Comparison of ENCODE assay signal across 10 mouse cellular contexts in the genomic region with DNA sequence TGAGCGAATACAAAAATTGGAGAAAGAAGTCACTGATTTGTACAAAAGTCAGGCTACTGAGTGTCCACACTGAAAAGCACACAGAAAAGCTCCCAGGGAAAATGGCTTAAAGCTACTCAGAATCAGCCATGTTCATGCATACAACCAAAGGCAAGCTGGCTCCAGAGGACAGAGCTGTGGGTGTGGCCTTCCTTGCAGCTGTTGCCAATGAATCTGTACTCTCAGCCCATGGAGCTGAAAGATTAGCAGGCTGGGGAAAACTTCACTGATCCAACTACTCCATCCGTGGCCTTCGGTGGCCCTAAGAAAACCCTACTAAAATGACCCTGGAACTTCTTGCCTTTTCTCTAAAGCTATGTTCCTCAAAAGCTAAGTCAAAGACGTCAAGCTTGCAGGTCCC. TPM values are rescaled to one million over a fixed set of nuclear protein-coding genes. Genes with fewer than 3 reads are reported as not detected.
A peak's percentile ranks its signal among the peaks of the same experiment; 100 is the strongest.
DNase-seq lines count a peak whose midpoint lies in the region; ATAC-seq lines count a peak whose summit lies in the region.
"Had no signal": no experiment of that assay in that cellular context is flagged by ENCODE, and none has a peak within 500 bp of the region (broad histone marks: within the 10 kb centered on the region; RNA-seq: fewer than 3 reads in every experiment).

No protein-coding gene starts in this region.

- H3K27ac ChIP-seq in liver, embryonic 11.5 days (ENCODE audit: low read depth, low read length) = no peak overlapping the region
- H3K27ac ChIP-seq in heart, embryonic 13.5 days (replicated peaks) = 0 out of 2 replicates have a peak overlapping the region, but pooled peaks have one; percentile 1
- H3K27ac ChIP-seq in midbrain, embryonic 15.5 days = no peak overlapping the region
- H3K27ac ChIP-seq in neural tube, embryonic 15.5 days (replicated peaks) = no peak overlapping the region
- H3K27ac ChIP-seq: lung, embryonic 15.5 days had no signal

- no peaks in the 10 kb centered on the region for H3K36me3 ChIP-seq in liver, embryonic 11.5 days (ENCODE audit: control insufficient read depth, insufficient read depth, low read length)
- H3K36me3 ChIP-seq in heart, embryonic 13.5 days = no peaks in the 10 kb centered on the region
- H3K36me3 ChIP-seq in midbrain, embryonic 15.5 days (replicated peaks) = no peaks in the 10 kb centered on the region
- H3K36me3 ChIP-seq in neural tube, embryonic 15.5 days = no peaks in the 10 kb centered on the region
- H3K36me3 ChIP-seq: lung, embryonic 15.5 days had no signal

- H3K9me3 ChIP-seq in liver, embryonic 11.5 days (ENCODE audit: control insufficient read depth, low read length) = no peaks in the 10 kb centered on the region
- H3K9me3 ChIP-seq in heart, embryonic 13.5 days = no peaks in the 10 kb centered on the region
- H3K9me3 ChIP-seq in midbrain, embryonic 15.5 days = no peaks in the 10 kb centered on the region
- H3K9me3 ChIP-seq in neural tube, embryonic 15.5 days (replicated peaks) = no peaks in the 10 kb centered on the region
- H3K9me3 ChIP-seq: lung, embryonic 15.5 days had no signal

- no peak overlapping the region for H3K9ac ChIP-seq in liver, embryonic 11.5 days (ENCODE audit: low read depth, low read length)
- no peak overlapping the region for H3K9ac ChIP-seq in heart, embryonic 13.5 days
- no peak overlapping the region for H3K9ac ChIP-seq in midbrain, embryonic 15.5 days
- no peak overlapping the region for H3K9ac ChIP-seq in neural tube, embryonic 15.5 days (replicated peaks)
- H3K9ac ChIP-seq: lung, embryonic 15.5 days had no signal

- no peaks in the 10 kb centered on the region; the same call in 1 of the 2 replicates for H3K27me3 ChIP-seq in liver, embryonic 11.5 days (replicated peaks; ENCODE audit: control insufficient read depth, insufficient read depth, low read length)
- H3K27me3 ChIP-seq in heart, embryonic 13.5 days (replicated peaks) = no peaks in the 10 kb centered on the region
- no peaks in the 10 kb centered on the region for H3K27me3 ChIP-seq in midbrain, embryonic 15.5 days (replicated peaks)
- H3K27me3 ChIP-seq in neural tube, embryonic 15.5 days (replicated peaks) = no peaks in the 10 kb centered on the region
- H3K27me3 ChIP-seq: lung, embryonic 15.5 days had no signal

- peak; percentile 15 for DNase-seq in liver
- no peak for DNase-seq in liver, embryonic 11.5 days (ENCODE audit: low spot score)
- DNase-seq in brain, adult 2 months (ENCODE audit: low read depth, low spot score) = peak; percentile 17
- DNase-seq in right cerebral cortex, postnatal 4 days = no peak

- no peak overlapping the region for H3K4me2 ChIP-seq in liver, embryonic 11.5 days
- H3K4me2 ChIP-seq in heart, embryonic 13.5 days = 0 out of 2 replicates have a peak overlapping the region, but pooled peaks have one; percentile 3
- no peak overlapping the region for H3K4me2 ChIP-seq in midbrain, embryonic 15.5 days
- H3K4me2 ChIP-seq in neural tube, embryonic 15.5 days = no peak overlapping the region
- H3K4me2 ChIP-seq: lung, embryonic 15.5 days had no signal

- H3K4me3 ChIP-seq in liver, embryonic 11.5 days (ENCODE audit: low read depth, low read length) = no peak overlapping the region
- no peak overlapping the region for H3K4me3 ChIP-seq in heart, embryonic 13.5 days
- no peak overlapping the region for H3K4me3 ChIP-seq in midbrain, embryonic 15.5 days
- no peak overlapping the region for H3K4me3 ChIP-seq in neural tube, embryonic 15.5 days (replicated peaks)
- H3K4me3 ChIP-seq: lung, embryonic 15.5 days had no signal

- no peak for ATAC-seq in liver, embryonic 11.5 days (replicated peaks; ENCODE audit: low FRiP score)
- no peak for ATAC-seq in heart, embryonic 13.5 days (ENCODE audit: extremely low read depth, insufficient number of reproducible peaks, low FRiP score, low TSS enrichment)
- peak; percentile 41 for ATAC-seq in megakaryocyte progenitor cell, adult 5-6 weeks (replicated peaks; ENCODE audit: poor library complexity)
- no peak for ATAC-seq in midbrain, embryonic 15.5 days (replicated peaks)
- ATAC-seq in neural tube, embryonic 15.5 days (ENCODE audit: low FRiP score) = no peak
- ATAC-seq: hindbrain, embryonic 16.5 days had no signal

- 70% methylated on average over 4 of the region's 4 CpGs for WGBS in liver, embryonic 11.5 days
- 47% methylated on average over 4 of the region's 4 CpGs for WGBS in heart, embryonic 13.5 days
- 64% methylated on average over 4 of the region's 4 CpGs for WGBS in midbrain, embryonic 15.5 days
- WGBS in neural tube, embryonic 15.5 days = 73% methylated on average over 4 of the region's 4 CpGs

- peaks cover 10% of the 10 kb centered on the region for H3K4me1 ChIP-seq in liver, embryonic 11.5 days (replicated peaks; ENCODE audit: control insufficient read depth, insufficient read depth, low read length)
- H3K4me1 ChIP-seq in heart, embryonic 13.5 days = peaks cover 94% of the 10 kb centered on the region
- peaks cover 32% of the 10 kb centered on the region for H3K4me1 ChIP-seq in midbrain, embryonic 15.5 days
- peaks cover 51% of the 10 kb centered on the region for H3K4me1 ChIP-seq in neural tube, embryonic 15.5 days

RNA-seq across cellular contexts. Expression of a gene that starts 11.2 kb away (rescaled TPM):
- polyA plus RNA-seq in liver, embryonic 11.5 days (2014; fragmentation: Nextera tagmentation; extraction: Ambion mirVana) = 2.9 and 4.3 TPM in 2 replicates
- 8.1 and 8.3 TPM in 2 replicates for polyA plus RNA-seq in heart, embryonic 13.5 days (2015; fragmentation: Nextera tagmentation; extraction: Ambion mirVana)
- total RNA-seq in megakaryocyte progenitor cell, adult 5-6 weeks (2015) = 0.24 and 0.44 TPM in 2 replicates
- 0.74 and 0.79 TPM in 2 replicates for total RNA-seq in megakaryocyte progenitor cell, adult 5-6 weeks (2017)
- 16.0 and 18.7 TPM in 2 replicates for polyA plus RNA-seq in midbrain, embryonic 15.5 days (2015; fragmentation: Nextera tagmentation; extraction: Ambion mirVana)
- polyA plus RNA-seq in neural tube, embryonic 15.5 days (2015; fragmentation: Nextera tagmentation; extraction: Ambion mirVana) = 14.5 and 15.0 TPM in 2 replicates

Comparison
In these comparisons a context has a peak if more than half of its experiments do, and no peak if none do; other contexts are left out.
1. DNase-seq: peak in liver (single experiment) and brain, adult 2 months (single experiment); none in liver, embryonic 11.5 days (single experiment) and right cerebral cortex, postnatal 4 days (single experiment).